In genomic region chr3:93630917-93631714, GRCm38 (mm10) we compare ENCODE assay signal across 14 mouse cellular contexts. TPM values are rescaled to one million over a fixed set of nuclear protein-coding genes. Genes with fewer than 3 reads are reported as not detected.
A peak's percentile ranks its signal among the peaks of the same experiment; 100 is the strongest.
DNase-seq lines count a peak whose midpoint lies in the region; ATAC-seq and TF ChIP-seq lines count a peak whose summit lies in the region.
"Not testable (repeated sequence)": the region's sequence is repeated elsewhere in the genome, so short reads cannot be mapped to it uniquely, and the experiment has no call there.
"Had no signal": no experiment of that assay in that cellular context is flagged by ENCODE, and none has a peak within 500 bp of the region (broad histone marks: within the 10 kb centered on the region; RNA-seq: fewer than 3 reads in every experiment).

No protein-coding gene starts in this region.

- not testable (repeated sequence) for TF ChIP-seq CTCF in Patski (IDR thresholded peaks at IDR 0.05)

- POLR2A ChIA-PET in Patski (lab: Charles Lee) = not testable (repeated sequence)

- in situ Hi-C loops in Patski (cut with MboI; ENCODE audit: low pct_unique_long_range_greater_than_20kb) = not testable (repeated sequence)

- CTCF ChIA-PET in Patski (lab: Charles Lee) = interaction anchor here (1.2 kb wide), 1 partner anchor 110 kb away, joined by 3 read pairs; no protein-coding TSS in a partner anchor

- peak; percentile 54 for ATAC-seq in CD4-positive, CD25-positive, alpha-beta regulatory T cell, adult 4 months
- peak; percentile 36 for ATAC-seq in Patski
- ATAC-seq in inflammation-experienced regulatory T-cells, adult 6 months = peak; percentile 62

- peak; percentile 12 for DNase-seq in CD4-positive helper T cell, adult 2 months (ENCODE audit: low read depth, low spot score)
- DNase-seq in Patski (ENCODE audit: low read depth, low spot score) = not testable (repeated sequence)
- DNase-seq in heart, adult 11 months = peak; percentile 64

- not testable (repeated sequence) for H3K27me3 ChIP-seq in Patski

RNA-seq across cellular contexts. Expression of gene Tdpoz2, which starts 21.4 kb away (rescaled TPM):
- not detected for polyA plus RNA-seq in CD4-positive, CD25-positive, alpha-beta regulatory T cell, adult 4 months (2017; shearing (Covaris generic))
- not detected for polyA plus RNA-seq in Patski (2021)
- polyA plus RNA-seq in inflammation-experienced regulatory T-cells, adult 6 months (2017; shearing (Covaris generic)) = not detected
- polyA plus RNA-seq: cerebellum, adult 2 months; cortical plate, adult 2 months; embryonic facial prominence, embryonic 10.5 days; embryonic facial prominence, embryonic 12.5 days; embryonic facial prominence, embryonic 14.5 days; forebrain, embryonic 11.5 days; forebrain, embryonic 13.5 days; forebrain, embryonic 15.5 days; forebrain, postnatal 0 days had no signal

RNA-seq across cellular contexts. Expression of gene Tdpoz1, which starts 45.0 kb away (rescaled TPM):
- not detected for polyA plus RNA-seq in CD4-positive, CD25-positive, alpha-beta regulatory T cell, adult 4 months (2017; shearing (Covaris generic))
- polyA plus RNA-seq in Patski (2021) = not detected
- polyA plus RNA-seq in inflammation-experienced regulatory T-cells, adult 6 months (2017; shearing (Covaris generic)) = not detected
- polyA plus RNA-seq: cerebellum, adult 2 months; cortical plate, adult 2 months; embryonic facial prominence, embryonic 10.5 days; embryonic facial prominence, embryonic 12.5 days; embryonic facial prominence, embryonic 14.5 days; forebrain, embryonic 11.5 days; forebrain, embryonic 13.5 days; forebrain, embryonic 15.5 days; forebrain, postnatal 0 days had no signal
